ENCODE assay signal across 23 mouse cellular contexts in the genomic region with DNA sequence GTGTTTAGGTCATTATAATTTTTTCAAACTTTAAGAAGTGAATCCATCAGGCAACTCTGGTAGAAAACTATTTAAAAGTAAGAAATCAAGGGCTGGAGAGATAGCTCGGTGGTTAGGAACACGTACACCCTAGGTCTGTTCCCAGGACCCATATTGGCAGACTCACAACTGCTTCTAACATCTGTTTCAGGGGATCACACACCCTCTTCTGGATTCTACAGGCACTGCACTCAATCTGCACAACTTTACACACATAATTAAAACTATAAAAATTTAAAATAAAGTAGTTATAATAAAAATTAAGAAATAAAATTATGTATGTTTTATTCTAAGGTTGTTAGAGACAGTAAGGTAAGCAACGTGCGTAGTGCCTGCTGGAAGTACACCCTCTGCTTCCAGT. TPM values are rescaled to one million over a fixed set of nuclear protein-coding genes. Genes with fewer than 3 reads are reported as not detected.
DNase-seq lines count a peak whose midpoint lies in the region; ATAC-seq and TF ChIP-seq lines count a peak whose summit lies in the region.
"Had no signal": no experiment of that assay in that cellular context is flagged by ENCODE, and none has a peak within 500 bp of the region (broad histone marks: within the 10 kb centered on the region; RNA-seq: fewer than 3 reads in every experiment).

No protein-coding gene starts in this region.

- no peak for DNase-seq in left cerebral cortex, adult 2 months (ENCODE audit: extremely low spot score in 1 of 2, low spot score in 2 of 2)
- DNase-seq in left cerebral cortex, postnatal 4 days: no peak
- DNase-seq in R1 (ENCODE audit: low read depth, low spot score): peak; percentile 18
- DNase-seq in spleen, postnatal 10 days (ENCODE audit: low spot score in 2 of 2): no peak
- DNase-seq in cerebellum, adult 9-11 months: no peak
- DNase-seq in midbrain, embryonic 11.5 days (ENCODE audit: low spot score, missing footprints): no peak
- DNase-seq: cerebellum, adult 9-10 months; embryo, embryonic 11 days; kidney, adult 11 months; liver, postnatal 0 days had no signal

- no peak overlapping the region for H3K4me2 ChIP-seq in midbrain, embryonic 11.5 days
- H3K4me2 ChIP-seq: heart, embryonic 13.5 days; hindbrain, embryonic 14.5 days; neural tube, embryonic 12.5 days had no signal

- H3K4me1 ChIP-seq in midbrain, embryonic 11.5 days (ENCODE audit: control insufficient read depth, insufficient read depth, low read length): no peaks in the 10 kb centered on the region
- H3K4me1 ChIP-seq: heart, embryonic 13.5 days; neural tube, embryonic 12.5 days had no signal

- peak; percentile 38 for ATAC-seq in CD4-positive, CD25-positive, alpha-beta regulatory T cell, adult 4 months
- ATAC-seq in megakaryocyte-erythroid progenitor cell, adult 5-6 weeks (replicated peaks; ENCODE audit: low FRiP score, low TSS enrichment, poor library complexity, severe bottlenecking): peak; percentile 65; the same call in 1 of the 2 replicates
- no peak; the same call in 1 of the 2 replicates for ATAC-seq in midbrain, embryonic 11.5 days (ENCODE audit: low FRiP score)
- ATAC-seq: forebrain, embryonic 16.5 days; liver, postnatal 0 days had no signal

- H3K4me3 ChIP-seq in left cerebral cortex, adult 2 months: no peak overlapping the region
- no peak overlapping the region for H3K4me3 ChIP-seq in midbrain, embryonic 11.5 days (ENCODE audit: low read depth, low read length)
- H3K4me3 ChIP-seq: heart, embryonic 13.5 days; neural tube, embryonic 12.5 days had no signal

- H3K9ac ChIP-seq in midbrain, embryonic 11.5 days (ENCODE audit: low read length): no peak overlapping the region
- H3K9ac ChIP-seq: heart, embryonic 13.5 days; hindbrain, embryonic 14.5 days; liver, postnatal 0 days; neural tube, embryonic 12.5 days had no signal

- peaks cover 3% of the 10 kb centered on the region; the same call in 1 of the 2 replicates for H3K36me3 ChIP-seq in midbrain, embryonic 11.5 days (ENCODE audit: control insufficient read depth, insufficient read depth, low read length)

- no peak overlapping the region for H3K27ac ChIP-seq in left cerebral cortex, adult 2 months
- no peak overlapping the region for H3K27ac ChIP-seq in midbrain, embryonic 11.5 days (ENCODE audit: low read depth, low read length)
- H3K27ac ChIP-seq: heart, embryonic 13.5 days; hindbrain, embryonic 14.5 days; neural tube, embryonic 12.5 days had no signal

- no peaks in the 10 kb centered on the region for H3K9me3 ChIP-seq in midbrain, embryonic 11.5 days (ENCODE audit: control insufficient read depth, low read length)
- H3K9me3 ChIP-seq: heart, embryonic 13.5 days; neural tube, embryonic 12.5 days had no signal

- TF ChIP-seq CTCF in left cerebral cortex, adult 2 months (IDR thresholded peaks at IDR 0.05): peak; percentile 38

- H3K27me3 ChIP-seq in midbrain, embryonic 11.5 days (ENCODE audit: control insufficient read depth, insufficient read depth, low read length): no peaks in the 10 kb centered on the region
- H3K27me3 ChIP-seq: heart, embryonic 13.5 days; neural tube, embryonic 12.5 days had no signal

- 78% methylated on average over 4 of the region's 4 CpGs for WGBS in midbrain, embryonic 11.5 days

- intact Hi-C loops in left cerebral cortex, adult 2 months (cut with DNase I): no loop called here
- intact Hi-C loops in left cerebral cortex, postnatal 4 days (cut with DNase I): no loop called here

RNA-seq across cellular contexts. Expression of gene Cldnd1, which starts 10.5 kb away (rescaled TPM):
- 10 to 100 TPM; 95.5 to 97.5 TPM for total RNA-seq in left cerebral cortex, adult 2 months (2021)
- total RNA-seq in left cerebral cortex, postnatal 4 days (2021): 100 to 1,000 TPM in 1 of 2 experiments, 10 to 100 TPM in 1; 93.9 to 111 TPM
- 100 to 1,000 TPM; 201 to 243 TPM for polyA plus RNA-seq in CD4-positive, CD25-positive, alpha-beta regulatory T cell, adult 4 months (2017; shearing (Covaris generic))
- total RNA-seq in megakaryocyte-erythroid progenitor cell, adult 5-6 weeks (2014; fragmentation: Nextera tagmentation): 40.0 and 41.1 TPM in 2 replicates
- 16.4 and 36.4 TPM in 2 replicates for total RNA-seq in megakaryocyte-erythroid progenitor cell, adult 5-6 weeks (2017)
- polyA plus RNA-seq in midbrain, embryonic 11.5 days (2014; fragmentation: Nextera tagmentation; extraction: Ambion mirVana): 125 and 137 TPM in 2 replicates

RNA-seq across cellular contexts. Expression of gene Gpr15, which starts 19.3 kb away (rescaled TPM):
- not detected for total RNA-seq in left cerebral cortex, adult 2 months (2021)
- total RNA-seq in left cerebral cortex, postnatal 4 days (2021): not detected
- polyA plus RNA-seq in CD4-positive, CD25-positive, alpha-beta regulatory T cell, adult 4 months (2017; shearing (Covaris generic)): 10 to 100 TPM; 35.4 to 55.3 TPM
- not detected in 2 replicates for total RNA-seq in megakaryocyte-erythroid progenitor cell, adult 5-6 weeks (2014; fragmentation: Nextera tagmentation)
- not detected in 2 replicates for total RNA-seq in megakaryocyte-erythroid progenitor cell, adult 5-6 weeks (2017)
- polyA plus RNA-seq in midbrain, embryonic 11.5 days (2014; fragmentation: Nextera tagmentation; extraction: Ambion mirVana): 0.10 TPM in 1 of 2 replicates, not detected in the other
- total RNA-seq: heart, postnatal 25 days; layer of hippocampus, adult 18-20 months; left cerebral cortex, postnatal 36 days; liver, adult 2 months had no signal
- polyA plus RNA-seq: embryonic facial prominence, embryonic 14.5 days; forebrain, embryonic 16.5 days; gonadal fat pad, adult 2 months; heart, embryonic 13.5 days; hindbrain, embryonic 14.5 days; kidney, embryonic 16.5 days; liver, postnatal 0 days; neural tube, embryonic 12.5 days had no signal

RNA-seq across cellular contexts. Expression of gene Olfr172, which starts 24.8 kb away (rescaled TPM):
- not detected for total RNA-seq in left cerebral cortex, adult 2 months (2021)
- not detected for total RNA-seq in left cerebral cortex, postnatal 4 days (2021)
- polyA plus RNA-seq in CD4-positive, CD25-positive, alpha-beta regulatory T cell, adult 4 months (2017; shearing (Covaris generic)): under 1 TPM; 0.28 to 0.61 TPM
- total RNA-seq in megakaryocyte-erythroid progenitor cell, adult 5-6 weeks (2014; fragmentation: Nextera tagmentation): not detected in 2 replicates
- total RNA-seq in megakaryocyte-erythroid progenitor cell, adult 5-6 weeks (2017): not detected in 2 replicates
- not detected in 2 replicates for polyA plus RNA-seq in midbrain, embryonic 11.5 days (2014; fragmentation: Nextera tagmentation; extraction: Ambion mirVana)
- total RNA-seq: heart, postnatal 25 days; layer of hippocampus, adult 18-20 months; left cerebral cortex, postnatal 36 days; liver, adult 2 months had no signal
- polyA plus RNA-seq: embryonic facial prominence, embryonic 14.5 days; forebrain, embryonic 16.5 days; gonadal fat pad, adult 2 months; heart, embryonic 13.5 days; hindbrain, embryonic 14.5 days; kidney, embryonic 16.5 days; liver, adult 2 months; liver, postnatal 0 days; neural tube, embryonic 12.5 days had no signal
